Mouse (Mus musculus): Measurements from ENCODE around the gene Rps27a. TPM values are rescaled to one million over a fixed set of nuclear protein-coding genes. Genes with fewer than 3 reads are reported as not detected.
A peak's percentile ranks its signal among the peaks of the same experiment; 100 is the strongest.

Rps27a gene
- total RNA-seq, 2 experiments from 2014 or later, result 559 to 594 TPM

- intact Hi-C loops (cut with DNase I; ENCODE audit: low total_unique reads), result no loop called here
- DNase-seq, result peak; percentile 91
Measured at GRCm38 (mm10) chr11:29514682-29515412, 33.1 kb downstream of the Rps27a start, which contains the start of gene Prorsd1. Gene Prorsd1, minus strand, starts transcription at chr11:29515033.

DNA sequence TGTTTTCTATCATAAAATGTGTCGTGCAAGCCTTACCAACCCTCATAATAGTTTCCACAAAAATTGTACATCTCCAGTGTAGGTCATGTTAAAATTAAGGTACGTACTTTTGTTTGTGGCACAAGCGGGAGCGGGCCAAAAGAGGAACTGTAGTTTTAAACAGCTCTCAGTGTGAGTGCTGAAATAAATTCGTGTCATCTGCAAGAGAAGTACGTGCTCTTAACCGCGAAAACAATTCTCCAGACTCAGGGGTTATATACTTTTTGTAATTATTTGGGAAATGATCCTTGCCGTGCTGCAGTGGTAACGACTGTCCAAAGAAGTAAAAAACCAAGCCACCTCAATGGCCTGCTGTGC is 33.6 kb downstream of the Rps27a start:
- intact Hi-C loops (cut with DNase I; ENCODE audit: low total_unique reads), result no loop called here

DNA sequence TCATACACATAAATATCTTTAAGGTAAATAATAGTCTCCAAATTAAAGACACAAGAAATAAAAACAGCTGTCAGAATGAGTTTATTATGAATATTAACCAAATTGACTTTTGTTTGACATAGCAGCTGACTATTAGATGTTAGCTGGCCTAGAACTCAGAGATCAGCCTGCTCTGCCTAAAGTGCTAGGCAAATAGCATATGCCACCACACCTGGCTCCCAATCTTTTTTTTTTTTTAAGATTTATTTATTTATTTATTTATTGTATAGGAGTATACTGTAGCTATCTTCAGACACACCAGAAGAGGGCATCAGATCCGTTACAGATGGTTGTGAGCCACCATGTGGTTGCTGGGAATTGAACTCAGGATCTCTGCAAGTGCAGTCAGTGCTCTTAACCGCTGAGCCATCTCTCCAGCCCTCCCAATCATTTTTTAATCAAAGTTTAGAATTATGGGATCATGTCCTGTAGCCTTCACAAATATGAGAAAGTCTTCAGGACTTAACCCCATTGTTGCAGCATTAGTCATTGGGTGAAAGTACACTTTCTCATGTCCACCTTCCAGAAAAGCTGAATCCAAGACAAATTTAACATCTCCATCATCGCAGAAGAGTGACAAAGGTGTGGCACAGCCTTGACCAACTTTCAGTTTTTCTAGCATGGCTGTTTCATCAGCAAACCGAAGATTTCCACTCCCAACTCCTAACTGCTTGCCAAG is 34.9 kb downstream of the Rps27a start:
- DNase-seq, result no peak
- intact Hi-C loops (cut with DNase I; ENCODE audit: low total_unique reads), result no loop called here

More for the DNA sequence above, 33.6 kb downstream of the Rps27a start:
- no peak for DNase-seq

DNA sequence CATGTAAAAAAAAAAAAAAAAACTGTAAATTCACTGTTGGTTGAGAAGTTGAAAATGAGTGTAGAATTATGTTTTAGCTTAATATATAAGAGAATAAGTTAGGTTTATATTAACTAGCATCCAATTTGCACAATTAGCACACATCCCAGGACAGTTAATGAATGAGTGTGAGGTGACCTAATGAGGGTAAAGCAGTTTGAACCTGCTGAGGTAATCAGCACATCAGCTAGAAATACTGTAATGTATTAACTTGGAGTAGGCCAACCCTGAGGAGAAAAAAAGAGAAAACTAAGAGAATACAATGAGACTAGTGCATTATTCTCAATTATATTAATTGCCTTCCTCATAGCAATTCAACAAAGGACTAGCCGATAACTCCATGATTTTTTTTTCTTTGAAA is 38.5 kb downstream of the Rps27a start:
- no peak for DNase-seq
- intact Hi-C loops (cut with DNase I; ENCODE audit: low total_unique reads), result no loop called here

- intact Hi-C loops (cut with DNase I; ENCODE audit: low total_unique reads), result no loop called here
- DNase-seq, result no peak
Measured at GRCm38 (mm10) chr11:29504899-29505625, 42.8 kb downstream of the Rps27a start.

- no peak for DNase-seq
- intact Hi-C loops (cut with DNase I; ENCODE audit: low total_unique reads), result no loop called here
Measured at GRCm38 (mm10) chr11:29503948-29504893, 43.7 kb downstream of the Rps27a start.

DNA sequence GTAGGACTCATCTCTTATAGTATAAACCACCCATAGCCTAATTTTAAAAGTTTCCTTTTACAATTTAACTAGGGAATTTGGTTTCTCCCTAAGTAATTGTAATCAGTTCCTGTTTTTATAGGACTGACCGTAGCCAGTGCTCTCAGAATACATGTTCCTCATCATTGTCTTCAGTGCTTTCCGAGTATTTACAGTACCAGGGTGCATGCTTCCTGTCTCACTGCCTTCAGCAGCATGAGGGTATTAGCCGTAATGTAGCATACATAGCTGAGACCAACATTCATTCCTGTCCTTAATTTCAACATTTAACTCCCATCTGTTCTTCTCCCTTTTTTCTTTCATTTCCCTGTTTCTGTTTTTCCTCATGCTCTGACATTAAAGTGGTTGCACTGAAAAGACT is 50.9 kb downstream of the Rps27a start:
- intact Hi-C loops (cut with DNase I; ENCODE audit: low total_unique reads), result no loop called here
- DNase-seq, result no peak

Other genes starting within 250 kb of the Rps27a start
- 1 to 10 TPM; 7.3 to 9.5 TPM for gene Ccdc88a, start 174.5 kb downstream of the Rps27a start, total RNA-seq (2021)
- 10 to 100 TPM; 15.9 to 20.9 TPM for gene Prorsd1, start 33.1 kb downstream of the Rps27a start, total RNA-seq (2021)
- gene Mtif2, start 21.7 kb downstream of the Rps27a start, total RNA-seq (2021), result 10 to 100 TPM; 22.1 to 29.4 TPM
- gene Clhc1, start 159 bp downstream of the Rps27a start, total RNA-seq (2021), result not detected
- 100 to 1,000 TPM; 923 to 949 TPM for gene Rtn4, start 144.8 kb upstream of the Rps27a start, total RNA-seq (2021)

Measured in gastrocnemius, postnatal 14 days (tissue).